Mouse (Mus musculus) embryonic stem cell, embryonic (primary cell): ENCODE data around the gene Matn4.
"Not testable (repeated sequence)": the region's sequence is repeated elsewhere in the genome, so short reads cannot be mapped to it uniquely, and the experiment has no call there.

Source experiments
- CTCF ChIA-PET, 4 experiments: fragments of 300-600 bp in 2 of 4; fragments of 350-600 bp in 2 of 4; sonication (Branson Sonifier 250); formaldehyde crosslinking; loops; one replicate each; lab custom pipeline; 2022; ENCODE audit warnings: inconsistent platforms in 2 of 4; lab: Charles Lee
- POLR2A ChIA-PET, 4 experiments: fragments of 300-600 bp in 2 of 4; fragments of 350-600 bp in 2 of 4; sonication (Branson Sonifier 250); formaldehyde crosslinking; loops; one replicate each; lab custom pipeline; 2022; ENCODE audit warnings: antibody characterized with exemption in 4 of 4, inconsistent platforms in 1 of 4; lab: Charles Lee

The Matn4 gene

DNA sequence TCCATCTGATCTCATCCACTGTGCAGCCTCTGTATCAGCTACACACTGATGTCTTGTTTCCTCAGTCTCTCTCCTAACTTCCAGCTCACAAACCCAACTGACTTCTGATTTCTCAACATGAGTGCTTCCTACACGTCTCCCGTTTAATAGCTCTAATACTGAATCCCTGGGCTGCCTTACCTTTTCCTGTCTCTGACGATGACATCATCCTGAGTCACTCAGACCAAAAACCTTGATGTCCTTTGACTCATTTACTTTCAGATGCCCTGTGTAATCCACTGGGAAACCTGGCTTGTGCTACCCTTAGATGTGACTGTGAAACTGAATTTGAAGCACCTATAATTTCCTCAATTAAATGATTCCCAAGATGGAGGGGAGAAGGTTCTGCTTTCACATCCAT, 22.0 kb downstream of the Matn4 start:
- CTCF ChIA-PET, result interaction anchor here in 3 of 4 experiments (0.5 to 2.1 kb wide), 6 partner anchors 10 to 296 kb away, joined by 3 to 8 read pairs (median 3); partner anchors contain the start of gene Matn4 (in 1 of the 3)
- POLR2A ChIA-PET, result interaction anchor here in 1 of 4 experiments (1.2 kb wide), 1 partner anchor 21 kb away, joined by 3 read pairs; no protein-coding TSS in a partner anchor

DNA sequence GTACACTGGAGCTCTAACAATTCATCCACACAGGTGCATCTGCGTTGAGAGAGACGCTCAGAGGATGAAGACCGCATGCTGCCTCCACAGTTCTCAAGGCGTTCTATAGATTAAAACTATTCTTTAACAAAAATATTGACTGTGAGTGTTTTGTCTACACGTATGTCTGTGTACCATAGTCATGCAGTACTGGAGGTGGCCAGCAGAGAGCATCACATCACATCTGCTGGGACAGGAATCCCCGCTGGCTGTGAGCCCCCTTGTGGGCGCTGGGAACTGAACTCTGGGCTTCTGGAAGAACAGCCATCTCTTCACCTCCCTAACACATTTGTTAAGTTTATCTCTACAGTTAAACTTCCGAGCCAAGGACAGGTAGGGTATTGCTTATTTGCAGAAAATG, 23.2 kb downstream of the Matn4 start:
- ChIA-PET CTCF (interaction anchor here in 3 of 4 experiments (0.6 to 2.0 kb wide), 7 partner anchors 8 to 1212 kb away, joined by 3 to 17 read pairs (median 4); partner anchors contain the start of genes Slpi (in 2 of the 3) and Matn4 (in 1 of the 3)), POLR2A (interaction anchor here in 1 of 4 experiments (1.2 kb wide), 1 partner anchor 23 kb away, joined by 3 read pairs; no protein-coding TSS in a partner anchor)

DNA sequence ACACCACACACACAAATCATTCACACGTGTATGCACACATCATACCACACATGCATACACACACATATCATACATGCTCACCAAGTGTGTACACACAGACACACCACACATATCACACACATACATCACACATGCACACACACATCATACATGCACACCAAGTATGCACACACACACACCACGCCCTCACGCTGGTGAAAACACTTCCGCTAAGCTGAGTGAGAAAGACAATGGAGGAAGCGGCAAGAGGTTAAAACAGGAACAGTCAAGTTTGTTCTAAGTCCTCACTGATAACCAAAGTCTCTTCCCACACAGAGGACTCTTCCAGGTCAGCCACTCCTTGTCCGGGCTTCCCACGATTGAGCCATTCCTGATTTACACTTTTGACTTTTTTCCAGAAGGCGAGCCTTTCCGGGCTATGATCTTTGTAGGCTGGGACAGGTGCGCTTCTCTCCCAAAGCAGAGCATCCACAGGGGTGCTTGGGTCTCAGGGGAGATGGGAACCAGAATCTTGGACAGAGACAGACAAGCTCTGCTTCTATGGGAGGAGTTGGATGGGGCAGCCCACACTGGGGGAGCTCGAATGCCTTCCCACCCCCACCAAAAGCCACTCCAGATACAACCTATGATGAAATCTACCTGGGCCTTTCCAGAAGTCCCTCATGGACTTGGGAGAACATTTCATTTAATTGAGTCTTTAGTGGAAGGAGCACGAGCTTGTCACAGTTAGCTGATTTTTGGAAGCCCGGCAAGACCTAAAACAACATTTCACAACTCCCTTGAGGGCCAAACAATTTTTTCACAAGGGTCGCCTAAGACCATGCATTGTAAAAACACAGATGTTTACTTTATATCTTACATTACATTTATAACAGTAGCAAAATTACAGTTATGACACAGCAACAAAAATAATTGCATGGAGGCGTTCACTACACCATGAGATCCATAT, 27.2 kb downstream of the Matn4 start:
- ChIA-PET CTCF (interaction anchor here (0.6 to 1.0 kb wide), 4 partner anchors 12 to 75 kb away, joined by 3 to 5 read pairs (median 3); partner anchors contain the start of gene Slpi (in 3 of the 4)), POLR2A (interaction anchor here in 1 of 4 experiments (0.9 kb wide), 1 partner anchor 12 kb away, joined by 3 read pairs; the partner anchor contains the start of gene Slpi)

DNA sequence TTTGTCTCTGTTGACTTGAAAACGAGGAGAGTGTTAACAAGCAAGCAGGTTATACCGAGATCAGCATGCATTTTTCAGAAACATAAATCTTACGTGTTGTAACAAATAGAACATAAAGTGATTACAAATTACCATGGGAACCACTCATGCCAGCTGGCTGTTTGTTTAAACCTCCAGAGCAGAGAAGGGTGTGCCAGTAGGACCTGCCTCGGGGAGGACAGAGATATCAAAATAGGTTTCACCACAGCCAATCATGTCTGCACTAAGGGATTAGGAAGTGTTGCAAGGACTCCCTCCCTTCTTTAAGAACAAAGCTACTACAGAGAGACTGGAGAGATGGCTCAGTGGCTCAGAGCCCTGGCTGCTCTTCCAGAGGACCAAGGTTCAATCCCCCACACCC, 31.8 kb downstream of the Matn4 start:
- ChIA-PET POLR2A (no interaction called here), CTCF (no interaction called here)

DNA sequence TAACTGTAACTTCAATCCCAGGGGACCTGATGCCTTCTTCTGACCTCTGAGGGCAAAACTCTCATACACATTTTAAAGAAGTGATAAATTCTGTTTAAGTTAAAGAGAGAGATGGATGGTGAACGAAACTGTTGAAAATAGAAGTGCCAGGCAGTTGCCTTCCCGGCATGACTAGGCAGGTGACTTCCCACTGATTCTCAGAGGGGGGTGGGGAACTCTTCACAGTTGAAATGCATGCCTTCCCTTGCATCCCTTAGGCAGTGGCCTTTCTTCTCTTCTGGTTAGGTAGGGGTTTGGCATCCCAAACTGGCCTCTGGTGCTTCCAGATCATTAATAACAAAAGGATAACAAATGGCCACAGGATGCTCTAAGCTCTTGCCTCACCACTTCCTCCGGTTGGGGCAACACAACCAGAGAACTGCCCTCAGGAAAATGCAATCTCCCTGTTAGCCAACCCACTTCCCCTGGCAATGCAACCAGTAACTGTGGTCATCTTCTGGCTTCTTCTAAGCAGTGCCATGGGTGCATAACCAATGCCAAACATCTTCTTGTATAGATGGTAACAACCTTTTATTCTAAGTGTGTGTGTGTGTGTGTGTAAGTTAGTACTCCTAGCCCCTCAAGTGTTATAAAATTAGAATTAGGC, 32.4 kb downstream of the Matn4 start:
- POLR2A ChIA-PET, result no interaction called here
- CTCF ChIA-PET, result no interaction called here

DNA sequence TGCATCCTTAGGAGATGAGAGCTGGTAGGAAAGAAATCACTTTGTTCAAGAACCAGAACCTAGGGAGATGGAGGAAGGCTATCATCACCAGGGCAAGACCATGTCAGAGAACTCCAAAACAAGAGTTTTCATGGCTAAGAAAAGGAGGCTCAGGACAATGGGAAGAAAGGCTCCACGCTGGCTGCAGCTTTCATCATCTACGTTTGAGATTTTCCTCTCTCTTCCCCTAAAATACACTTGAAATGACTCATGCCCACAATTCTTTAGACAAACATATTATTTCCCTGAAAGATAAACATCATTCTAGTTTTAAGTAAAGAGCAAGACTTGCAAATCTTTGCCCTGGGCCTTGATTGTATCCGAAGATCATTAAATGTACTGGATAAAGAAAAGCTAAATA, 33.6 kb downstream of the Matn4 start:
- ChIA-PET POLR2A (no interaction called here), CTCF (interaction anchor here in 1 of 4 experiments (1.1 kb wide), 1 partner anchor 18 kb away, joined by 3 read pairs; no protein-coding TSS in a partner anchor)

DNA sequence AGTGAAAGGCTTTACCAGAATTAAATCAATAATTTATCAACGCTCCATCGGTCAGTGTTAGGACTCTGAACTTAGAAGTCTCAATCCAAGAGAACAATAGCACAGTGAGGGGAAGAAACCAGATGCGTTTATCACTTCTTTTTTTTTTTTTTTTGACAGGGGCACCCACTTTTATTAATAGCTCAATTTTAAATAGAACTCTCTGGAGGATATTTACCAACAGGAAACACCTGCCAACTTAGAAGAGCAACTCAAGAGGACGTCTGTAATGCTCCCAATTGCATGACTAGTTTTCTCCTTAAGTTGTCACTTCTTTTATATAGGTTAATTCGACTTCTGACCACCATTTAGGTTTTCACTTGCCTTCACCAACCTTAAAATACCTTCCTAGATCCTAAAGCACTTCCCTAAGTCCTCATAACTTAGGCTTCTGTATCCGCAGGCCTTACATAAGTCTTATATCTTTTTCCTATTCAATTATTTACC, 36.3 kb downstream of the Matn4 start:
- CTCF ChIA-PET, result no interaction called here

DNA sequence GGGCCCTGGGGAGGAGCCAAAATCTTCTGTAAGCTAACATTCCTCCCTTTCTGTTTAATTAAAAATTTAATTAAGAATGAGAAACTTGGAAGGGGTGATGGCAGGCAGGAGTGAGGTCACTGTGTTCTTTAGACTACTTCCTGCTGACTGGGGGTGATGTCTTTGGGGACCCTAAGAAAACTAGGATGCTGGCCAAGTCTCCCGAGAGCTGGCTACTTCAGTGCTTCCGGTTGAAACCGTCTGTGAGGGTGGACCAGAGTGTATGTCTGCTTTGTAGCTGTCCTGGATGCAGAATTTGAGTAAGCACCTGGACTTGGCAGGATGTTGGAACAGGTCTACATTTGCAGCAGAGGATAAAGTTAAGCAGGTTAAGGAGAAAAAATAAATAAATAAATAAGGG, 38.0 kb downstream of the Matn4 start:
- ChIA-PET POLR2A (interaction anchor here in 2 of 4 experiments (0.6 to 1.2 kb wide), 2 partner anchors 12 to 364 kb away, joined by 6 to 7 read pairs; no protein-coding TSS in a partner anchor), CTCF (no interaction called here)

More for the DNA sequence above, 36.3 kb downstream of the Matn4 start:
- POLR2A ChIA-PET, result interaction anchor here in 2 of 4 experiments (0.6 to 0.7 kb wide), 2 partner anchors 89 to 243 kb away, joined by 3 read pairs; no protein-coding TSS in a partner anchor

DNA sequence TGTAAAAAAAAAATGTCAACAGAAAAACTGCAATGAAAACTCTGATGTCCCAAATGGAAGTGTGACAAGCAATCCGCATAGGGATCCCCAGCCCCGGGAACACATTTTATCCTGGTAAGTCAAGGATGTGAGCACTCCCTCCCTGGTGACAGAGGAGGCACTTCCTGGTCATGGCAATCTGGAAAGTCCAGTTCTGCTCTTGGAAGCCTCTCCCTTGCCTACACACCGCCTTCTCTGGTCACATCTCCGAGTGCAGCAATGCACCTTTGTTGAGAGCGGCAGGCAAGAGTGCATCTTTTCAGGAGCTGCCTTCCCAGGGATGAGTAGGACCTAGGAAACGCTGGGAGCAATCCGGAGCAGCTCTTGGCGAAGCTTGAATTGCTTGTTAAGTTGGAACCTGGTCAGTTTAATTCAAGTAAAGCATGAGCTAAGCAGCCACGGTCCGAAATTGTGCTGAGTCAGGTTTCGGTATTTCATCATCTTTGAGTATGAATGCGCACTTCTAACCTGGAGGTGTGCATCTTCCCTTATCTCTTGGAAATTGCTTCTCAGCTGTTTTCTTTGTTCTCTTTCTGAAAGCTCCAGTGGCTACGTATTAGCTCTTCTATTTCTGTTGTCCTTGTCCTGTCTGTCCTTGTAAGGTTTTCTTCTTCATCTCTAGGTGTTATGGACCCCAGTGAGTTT, 43.8 kb downstream of the Matn4 start:
- CTCF ChIA-PET, result interaction anchor here in 2 of 4 experiments (0.7 to 1.8 kb wide), 4 partner anchors 22 to 29 kb away, joined by 3 to 8 read pairs (median 4); no protein-coding TSS in a partner anchor
- POLR2A ChIA-PET, result no interaction called here

DNA sequence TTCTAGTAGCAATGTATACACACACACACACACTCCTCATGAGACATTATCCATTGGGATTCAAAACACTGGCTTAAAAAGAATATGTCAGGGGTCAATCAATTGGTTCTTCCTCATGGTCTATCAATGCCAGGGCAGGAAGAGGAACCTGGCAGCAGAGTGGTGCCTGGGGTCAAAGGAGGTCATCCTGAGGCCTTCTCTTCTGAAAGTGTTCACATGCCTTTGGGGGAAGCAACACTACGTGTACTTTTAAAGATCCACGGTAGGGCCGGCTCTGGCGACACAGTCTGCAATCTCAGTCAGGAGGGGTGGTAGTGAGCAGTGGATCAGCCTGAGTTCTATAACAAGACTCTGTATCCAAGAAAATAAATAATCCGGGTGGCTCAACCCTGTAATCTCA, 45.3 kb downstream of the Matn4 start:
- ChIA-PET CTCF (interaction anchor here in 1 of 4 experiments (1.1 kb wide), 1 partner anchor 30 kb away, joined by 3 read pairs; no protein-coding TSS in a partner anchor), POLR2A (no interaction called here)

DNA sequence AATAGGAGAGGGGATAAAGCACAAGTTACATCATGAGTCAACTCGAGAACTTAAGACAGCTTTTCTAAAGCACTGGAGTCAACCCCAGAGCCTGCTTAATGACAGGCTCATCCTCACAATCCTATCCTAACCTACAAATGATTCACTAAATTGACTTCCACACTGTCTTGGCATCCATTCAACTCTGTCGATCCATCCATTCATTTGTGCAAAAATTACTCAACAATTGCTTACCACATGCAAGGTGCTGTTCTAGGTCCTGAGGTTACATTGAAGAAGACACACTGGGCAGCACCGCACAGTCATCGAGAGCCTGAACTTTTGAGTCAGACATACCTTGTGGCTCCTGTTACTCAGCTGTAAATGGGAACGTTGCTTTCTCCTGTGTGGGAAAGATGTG, 45.9 kb downstream of the Matn4 start:
- ChIA-PET CTCF (interaction anchor here in 3 of 4 experiments (0.6 to 1.1 kb wide), 4 partner anchors 31 to 693 kb away, joined by 3 to 6 read pairs (median 4); no protein-coding TSS in a partner anchor), POLR2A (interaction anchor here in 1 of 4 experiments (0.6 kb wide), 1 partner anchor 30 kb away, joined by 3 read pairs; no protein-coding TSS in a partner anchor)

DNA sequence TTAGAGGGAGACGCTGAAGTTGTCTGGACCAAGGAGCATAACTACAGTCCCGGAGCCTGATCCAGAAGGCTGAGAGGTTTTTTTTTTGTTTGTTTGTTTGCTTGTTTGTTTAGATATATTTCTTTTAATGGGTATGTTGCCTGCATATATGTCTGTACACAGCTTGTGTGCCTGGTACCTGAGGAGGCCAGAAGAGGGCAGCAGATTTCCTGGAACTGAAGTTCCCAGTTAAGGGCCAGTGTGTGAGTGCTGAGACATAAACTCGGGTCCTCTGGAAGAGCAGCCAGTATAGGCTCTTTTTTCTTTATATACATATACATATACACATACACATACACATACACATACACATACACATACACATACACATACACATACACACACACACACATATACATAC, 46.6 kb downstream of the Matn4 start:
- ChIA-PET CTCF (interaction anchor here (0.6 to 1.1 kb wide), 6 partner anchors 31 to 692 kb away, joined by 3 to 6 read pairs (median 4); no protein-coding TSS in a partner anchor), POLR2A (interaction anchor here in 2 of 4 experiments (0.5 to 0.6 kb wide), 2 partner anchors 31 to 317 kb away, joined by 3 read pairs; no protein-coding TSS in a partner anchor)

DNA sequence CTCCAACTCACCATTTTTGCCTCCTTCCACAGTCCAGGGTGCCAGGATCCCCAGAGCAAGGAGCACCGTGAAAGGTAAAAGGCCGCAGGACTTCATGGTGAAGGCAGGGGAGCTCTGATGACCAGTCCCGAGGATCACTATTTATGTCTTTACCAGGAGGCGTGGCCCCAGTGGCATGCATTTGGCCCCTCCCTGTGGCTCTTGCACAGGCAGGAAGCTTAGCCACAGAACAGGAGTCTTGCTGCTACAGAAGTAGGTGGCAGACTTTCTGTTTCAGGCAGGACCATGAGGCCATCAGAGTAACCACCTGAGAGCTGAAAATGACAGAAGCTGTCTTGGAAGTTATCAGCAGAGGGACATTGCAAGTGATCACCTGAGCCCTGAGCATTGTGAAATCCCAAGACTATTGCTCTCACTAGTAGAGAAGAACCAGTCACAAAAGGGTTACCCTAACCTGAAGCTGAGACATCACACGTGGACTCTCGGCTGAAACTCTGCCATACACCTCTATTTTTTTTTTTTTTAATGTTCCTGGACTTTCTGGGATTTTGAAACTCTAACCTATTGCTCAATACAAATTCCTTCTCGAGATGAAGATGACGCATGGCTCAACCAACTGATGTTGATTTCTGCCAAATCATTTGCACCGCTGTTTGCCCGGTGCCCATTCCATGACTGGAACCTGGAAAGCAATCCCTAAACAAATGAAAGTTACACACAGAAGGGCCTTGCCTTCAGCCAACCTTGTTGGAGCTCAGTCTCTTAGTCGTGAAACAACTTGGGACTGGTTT, 48.6 kb downstream of the Matn4 start:
- ChIA-PET CTCF (interaction anchor here in 3 of 4 experiments (0.6 to 1.6 kb wide), 6 partner anchors 33 to 413 kb away, joined by 3 to 6 read pairs (median 4); partner anchors contain the start of gene Slpi (in 2 of the 3)), POLR2A (no interaction called here)

DNA sequence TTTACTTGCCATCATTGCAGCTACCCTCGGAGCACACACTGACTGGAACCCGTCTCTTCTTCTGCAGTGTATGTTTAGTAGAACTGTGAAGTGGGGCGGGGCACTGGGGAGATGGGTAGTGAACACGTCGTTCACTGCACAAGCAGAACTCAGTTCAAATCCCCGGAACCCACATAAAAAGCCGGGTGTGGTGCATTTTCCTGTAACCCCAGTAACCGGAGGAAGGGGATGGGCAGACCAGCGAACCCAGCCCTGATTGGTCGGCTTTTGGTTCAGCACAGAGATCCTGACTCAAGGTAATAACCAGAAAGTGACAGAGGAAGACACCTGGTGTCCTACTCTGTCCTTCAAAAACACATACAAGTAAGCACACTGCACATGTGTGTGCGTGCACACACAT, 51.6 kb downstream of the Matn4 start:
- POLR2A ChIA-PET, result no interaction called here
- CTCF ChIA-PET, result no interaction called here

DNA sequence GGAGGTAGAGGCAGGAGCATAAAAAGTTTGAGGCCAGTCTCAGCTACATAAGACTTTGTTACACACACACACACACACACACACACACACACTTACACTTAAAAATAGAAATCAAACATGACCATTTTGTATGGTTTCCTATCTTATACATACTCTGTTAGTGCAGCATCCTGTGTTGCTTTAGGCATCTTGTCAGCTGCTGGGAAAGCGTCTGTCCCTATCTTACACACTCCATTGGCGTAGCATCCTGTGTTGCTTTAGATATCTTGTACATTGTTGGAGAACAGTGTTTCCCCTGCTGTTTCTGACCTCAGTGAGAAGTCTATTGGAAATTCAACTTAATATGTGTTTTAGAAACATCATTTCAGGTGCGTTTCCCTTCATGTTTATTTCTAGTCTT, 52.3 kb downstream of the Matn4 start:
- ChIA-PET CTCF (no interaction called here), POLR2A (no interaction called here)

DNA sequence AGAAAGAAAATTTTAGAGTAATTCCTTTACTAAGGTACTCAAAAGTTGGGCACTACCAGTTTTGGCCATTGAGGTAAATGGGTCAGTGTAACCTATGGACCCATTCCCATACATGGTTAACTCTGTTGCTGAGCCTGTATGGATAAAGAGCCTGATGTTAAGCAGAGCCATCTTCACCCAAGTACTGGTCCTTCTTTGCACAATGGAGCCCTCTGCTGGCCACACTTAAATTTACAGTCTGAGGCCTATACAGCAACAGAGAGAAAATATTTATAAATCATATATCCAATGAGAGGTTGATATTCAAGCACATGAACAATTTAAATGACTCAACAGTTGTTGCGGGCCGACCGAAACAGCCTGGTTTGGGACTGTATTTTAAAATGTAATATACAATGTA, 56.0 kb downstream of the Matn4 start:
- CTCF ChIA-PET, result no interaction called here
- POLR2A ChIA-PET, result no interaction called here

DNA sequence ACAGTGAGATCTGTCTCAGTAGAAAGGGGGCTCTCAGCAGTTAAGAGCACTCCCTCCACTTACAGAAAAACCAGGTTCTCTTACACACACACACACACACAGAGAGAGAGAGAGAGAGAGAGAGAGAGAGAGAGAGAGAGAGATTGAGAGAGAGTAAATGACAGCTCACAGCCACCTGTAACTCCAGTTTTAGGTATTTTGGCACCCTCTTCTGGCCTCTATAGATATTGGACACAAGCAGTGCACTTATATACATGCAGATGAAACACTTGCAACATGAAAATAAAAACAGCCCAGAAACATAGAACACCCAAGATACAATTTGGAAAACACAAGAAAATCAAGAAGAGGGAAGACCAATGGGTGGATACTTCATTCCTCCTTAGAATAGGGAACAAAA, 57.3 kb downstream of the Matn4 start:
- CTCF ChIA-PET, result interaction anchor here in 3 of 4 experiments (0.6 to 1.5 kb wide), 6 partner anchors 42 to 510 kb away, joined by 3 to 5 read pairs (median 4); no protein-coding TSS in a partner anchor
- POLR2A ChIA-PET, result not testable (repeated sequence)
